Mouse (Mus musculus) CH12.LX (cell line): ENCODE data around the gene Gm26602. TPM values are rescaled to one million over a fixed set of nuclear protein-coding genes. Genes with fewer than 3 reads are reported as not detected.

Source experiments
- DNase-seq: peaks from one replicate; pipeline ENCODE4 v3.0.0-alpha.2; 2013; ENCODE audit errors: extremely low read depth
- H3K27ac ChIP-seq: 2 replicates; pipeline ENCODE4 v1.5.1; 2012; ENCODE audit warnings: low read depth, mild to moderate bottlenecking, control low read depth, moderate library complexity; ENCODE audit not compliant: insufficient read depth
- H3K27me3 ChIP-seq: replicated peaks from 2 replicates; pipeline ENCODE3; 2012; ENCODE audit warnings: inconsistent platforms
- H3K36me3 ChIP-seq, 2 experiments: replicated peaks in 1 of 2; 2 replicates each; pipeline versions ENCODE3 to v1.6.1; 2012; ENCODE audit warnings: inconsistent platforms in 1 of 2, low read length in 1 of 2, mild to moderate bottlenecking in 1 of 2, mixed read lengths in 1 of 2, moderate library complexity in 1 of 2; ENCODE audit not compliant: control insufficient read depth in 1 of 2, insufficient read depth in 1 of 2
- H3K4me1 ChIP-seq, 2 experiments: 2 replicates each; pipeline ENCODE4 v1.6.1; 2012; ENCODE audit warnings: inconsistent platforms in 1 of 2, moderate library complexity in 1 of 2; ENCODE audit not compliant: insufficient read depth in 2 of 2, control insufficient read depth in 1 of 2
- H3K4me2 ChIP-seq: 2 replicates; pipeline ENCODE4 v1.6.1; 2012; ENCODE audit warnings: low read depth, mild to moderate bottlenecking, control low read depth; ENCODE audit not compliant: poor library complexity, insufficient read depth, severe bottlenecking
- H3K4me3 ChIP-seq, 3 experiments: fragments of 150-350 bp in 1 of 3; sonication (generic) in 1 of 3; replicated peaks in 1 of 3; 2 replicates each; pipeline versions ENCODE3 to v1.5.1; 2011 to 2012; ENCODE audit warnings: low read depth in 2 of 3, low read length in 2 of 3, mild to moderate bottlenecking in 2 of 3, moderate library complexity in 2 of 3, control low read depth in 1 of 3, improper control_type of control experiment in 1 of 3, inconsistent platforms in 1 of 3, mixed read lengths in 1 of 3; ENCODE audit not compliant: poor library complexity in 1 of 3
- H3K79me2 ChIP-seq: replicated peaks from 2 replicates; pipeline ENCODE4 v1.6.1; 2012; ENCODE audit warnings: mild to moderate bottlenecking, moderate library complexity; ENCODE audit not compliant: control insufficient read depth, poor library complexity, insufficient read depth, severe bottlenecking; ENCODE audit errors: extremely low read depth
- H3K9ac ChIP-seq: 2 replicates; pipeline ENCODE4 v1.6.1; 2012; ENCODE audit warnings: low read depth, mild to moderate bottlenecking, control low read depth, moderate library complexity; ENCODE audit not compliant: insufficient read depth
- H3K9me3 ChIP-seq: replicated peaks from 2 replicates; pipeline ENCODE3; 2012; ENCODE audit warnings: low read length, inconsistent platforms, mixed read lengths
- BHLHE40 ChIP-seq: IDR thresholded peaks from 2 replicates; pipeline ENCODE4 v1.6.1; 2011; ENCODE audit warnings: mild to moderate bottlenecking, low read depth, low read length, improper control_type of control experiment
- CTCF ChIP-seq, 2 experiments: IDR thresholded peaks in 1 of 2; conservative IDR thresholded peaks in 1 of 2; 2 replicates each; pipeline ENCODE4 v1.5.1; 2011 to 2012; ENCODE audit warnings: low read depth in 2 of 2, low read length in 2 of 2, improper control_type of control experiment in 1 of 2, inconsistent platforms in 1 of 2, mild to moderate bottlenecking in 1 of 2, moderate library complexity in 1 of 2
- ELF1 ChIP-seq: IDR thresholded peaks from 2 replicates; pipeline ENCODE4 v1.6.1; 2014; ENCODE audit warnings: low read depth, mild to moderate bottlenecking, inconsistent platforms, low read length, improper control_type of control experiment
- EP300 ChIP-seq: IDR thresholded peaks from 2 replicates; pipeline ENCODE4 v1.6.1; 2011; ENCODE audit warnings: low read length, improper control_type of control experiment
- GABPA ChIP-seq: IDR thresholded peaks from 2 replicates; pipeline ENCODE4 v1.6.1; 2012; ENCODE audit warnings: low read depth, low read length, improper control_type of control experiment, inconsistent platforms; ENCODE audit not compliant: insufficient replicate concordance
- IRF4 ChIP-seq: IDR thresholded peaks from 2 replicates; pipeline ENCODE4 v1.6.1; 2014; ENCODE audit warnings: low read depth, mild to moderate bottlenecking, inconsistent platforms, low read length, improper control_type of control experiment
- KAT2A ChIP-seq: IDR thresholded peaks from 2 replicates; pipeline ENCODE4 v1.6.1; 2012; ENCODE audit warnings: low read length, improper control_type of control experiment, inconsistent platforms; ENCODE audit not compliant: insufficient replicate concordance
- MXI1 ChIP-seq: IDR thresholded peaks from 2 replicates; pipeline ENCODE4 v1.6.1; 2011; ENCODE audit warnings: mild to moderate bottlenecking, low read depth, low read length, improper control_type of control experiment
- MYC ChIP-seq: IDR thresholded peaks from 2 replicates; pipeline ENCODE4 v1.6.1; 2011; ENCODE audit warnings: low read depth, mild to moderate bottlenecking, improper control_type of control experiment, low read length
- NRF1 ChIP-seq: IDR thresholded peaks from 2 replicates; pipeline ENCODE4 v1.6.1; 2014; ENCODE audit warnings: low read depth, mild to moderate bottlenecking, inconsistent platforms, low read length, improper control_type of control experiment, moderate library complexity
- RAD21 ChIP-seq: IDR thresholded peaks from 2 replicates; pipeline ENCODE4 v1.6.1; 2011; ENCODE audit warnings: low read depth, mild to moderate bottlenecking, low read length, improper control_type of control experiment, moderate library complexity
- USF2 ChIP-seq: conservative IDR thresholded peaks from 2 replicates; pipeline ENCODE4 v1.6.1; 2011; ENCODE audit warnings: low read depth, low read length, improper control_type of control experiment
- ZC3H11A ChIP-seq: IDR thresholded peaks from 2 replicates; pipeline ENCODE4 v1.6.1; 2012; ENCODE audit warnings: low read depth, mild to moderate bottlenecking, inconsistent platforms, low read length, improper control_type of control experiment
- dilution Hi-C: fragments of 300-500 bp; cut with MboI; formaldehyde crosslinking; loops from 2 replicates; pipeline ENCODE4 v1.14.3; 2020; ENCODE audit warnings: low sequenced_read_pairs; ENCODE audit not compliant: extremely low pct_unique_long_range_greater_than_20kb, extremely low pct_ligation_motif_present
- in situ Hi-C: fragments of 300-500 bp; cut with MboI; formaldehyde crosslinking; loops from 3 replicates; pipeline ENCODE4 v1.14.3; 2019; ENCODE audit warnings: low sequenced_read_pairs, low pct_ligation_motif_present, low pct_unique_long_range_greater_than_20kb, mixed read lengths
- polyA plus RNA-seq: library from polyadenylated mRNA; unstranded; fragments of >175 nt; gene quantifications from 2 replicates; pipeline ENCODE4 v1.2.1, GENCODE M21; 2012; ENCODE audit warnings: low read depth; ENCODE audit not compliant: insufficient read length
- total RNA-seq, 2 experiments: library from RNA; depleted of rRNA; stranded (reverse); fragments of 300-350 nt in 1 of 2; fragments of >200 nt in 1 of 2; gene quantifications; 2 replicates each; pipeline ENCODE4 v1.2.3; 2012 to 2014

Gene Gm26602
- total and polyA plus RNA-seq, 3 experiments = 8.1 TPM; not detected in 2

GRCm38 (mm10) chr10:79897316-79898245 is 13.1 kb upstream of the Gm26602 start:
- dilution Hi-C loops = no loop called here
- Histone ChIP-seq H3K79me2 (no peaks in the 10 kb centered on the region), H3K4me1 (peaks cover 9 to 50% of the 10 kb centered on the region in 2 experiments), H3K27me3 (no peaks in the 10 kb centered on the region), H3K4me3 (no peak overlapping the region), H3K9ac (no peak overlapping the region), H3K4me2 (0 out of 2 replicates have a peak overlapping the region, but pooled peaks have one; percentile 2), H3K27ac (no peak overlapping the region), H3K9me3 (no peaks in the 10 kb centered on the region), H3K36me3 (peaks cover 18 to 80% of the 10 kb centered on the region in 2 experiments)
- in situ Hi-C loops = no loop called here
- TF ChIP-seq ZC3H11A (no peak), ELF1 (no peak), NRF1 (no peak), KAT2A (no peak), IRF4 (no peak), EP300 (no peak)
- DNase-seq = peak; percentile 27

GRCm38 (mm10) chr10:79900951-79901410 is 9.7 kb upstream of the Gm26602 start:
- peak in 1 of 2 experiments; percentile 39; a peak in 2 of 4 replicates for TF ChIP-seq CTCF (conservative IDR thresholded peaks at IDR 0.05 in 1 of 2, IDR thresholded peaks at IDR 0.05 in 1 of 2; ENCODE audit: low read depth in 2 of 2, low read length in 2 of 2)
- TF ChIP-seq USF2 = no peak
- peak; percentile 22 for TF ChIP-seq RAD21
- no peak for TF ChIP-seq MXI1
- TF ChIP-seq BHLHE40 = no peak
- no peak for TF ChIP-seq GABPA
- no peak for TF ChIP-seq MYC
- no peak for TF ChIP-seq ZC3H11A

More at GRCm38 (mm10) chr10:79900951-79901410, 9.7 kb upstream of the Gm26602 start:
- H3K4me1 ChIP-seq = peaks cover 13 to 26% of the 10 kb centered on the region in 2 experiments
- H3K4me2 ChIP-seq = no peak overlapping the region
- H3K36me3 ChIP-seq = peaks cover 23 to 82% of the 10 kb centered on the region in 2 experiments
- H3K27ac ChIP-seq = no peak overlapping the region
- dilution Hi-C loops = no loop called here
- in situ Hi-C loops = no loop called here
- no peak for DNase-seq
- no peaks in the 10 kb centered on the region for H3K27me3 ChIP-seq
- no peak overlapping the region for H3K9ac ChIP-seq
- no peak overlapping the region for H3K4me3 ChIP-seq
- peaks cover 5% of the 10 kb centered on the region for H3K9me3 ChIP-seq
- no peaks in the 10 kb centered on the region for H3K79me2 ChIP-seq
